Mouse (Mus musculus) ES-Bruce4 (cell line): ENCODE results near the gene Rnd2. TPM values are rescaled to one million over a fixed set of nuclear protein-coding genes. Genes with fewer than 3 reads are reported as not detected.

Experiments used
- H3K27ac ChIP-seq: 2 replicates; pipeline ENCODE4 v1.5.1; 2012; ENCODE audit warnings: low read length, inconsistent platforms; ENCODE audit not compliant: insufficient read depth
- H3K27me3 ChIP-seq: 2 replicates; pipeline ENCODE4 v1.6.1; 2012; ENCODE audit warnings: mild to moderate bottlenecking, low read length, inconsistent platforms; ENCODE audit not compliant: control insufficient read depth, poor library complexity, insufficient read depth, severe bottlenecking
- H3K36me3 ChIP-seq: 2 replicates; pipeline ENCODE4 v1.6.1; 2012; ENCODE audit warnings: inconsistent platforms, mild to moderate bottlenecking, low read length, moderate library complexity; ENCODE audit not compliant: control insufficient read depth, poor library complexity, insufficient read depth, severe bottlenecking
- H3K4me1 ChIP-seq: one replicate; pipeline ENCODE4 v1.8.1; 2011; ENCODE audit warnings: low read length; ENCODE audit not compliant: control insufficient read depth, insufficient read depth
- H3K4me3 ChIP-seq: 2 replicates; pipeline ENCODE4 v1.5.1; 2011; ENCODE audit warnings: low read depth, mild to moderate bottlenecking, low read length
- H3K9ac ChIP-seq: 2 replicates; pipeline ENCODE4 v1.6.1; 2012; ENCODE audit warnings: low read depth, mild to moderate bottlenecking, inconsistent platforms; ENCODE audit not compliant: poor library complexity, severe bottlenecking
- H3K9me3 ChIP-seq: replicated peaks from 2 replicates; pipeline ENCODE4 v1.6.1; 2012; ENCODE audit warnings: mild to moderate bottlenecking, low read length, inconsistent platforms; ENCODE audit not compliant: control insufficient read depth, poor library complexity, insufficient read depth, severe bottlenecking
- CTCF ChIP-seq: IDR thresholded peaks from one replicate; pipeline ENCODE4 v1.8.1; 2011; ENCODE audit warnings: low read depth, low read length
- EP300 ChIP-seq: IDR thresholded peaks from 2 replicates; pipeline ENCODE4 v1.6.1; 2011; ENCODE audit warnings: low read depth, low read length; ENCODE audit not compliant: insufficient read depth
- POLR2A ChIP-seq: IDR thresholded peaks from one replicate; pipeline ENCODE4 v1.8.1; 2011; ENCODE audit warnings: low read length; ENCODE audit not compliant: insufficient read depth
- polyA plus RNA-seq: library from polyadenylated mRNA; stranded (reverse); fragments of >200 nt; gene quantifications from 2 replicates; pipeline ENCODE4 v1.2.4, GENCODE M21; 2011; ENCODE audit warnings: low read depth; ENCODE audit not compliant: missing spikeins, insufficient read depth, insufficient read length

Gene Rnd2
- polyA plus RNA-seq, 1 experiment: 11.2 TPM

- peaks cover 6% of the 10 kb centered on the region for H3K4me1 ChIP-seq
- no peaks in the 10 kb centered on the region for H3K27me3 ChIP-seq
- no peak overlapping the region for H3K27ac ChIP-seq
- H3K9me3 ChIP-seq: no peaks in the 10 kb centered on the region
- H3K36me3 ChIP-seq: peaks cover 18% of the 10 kb centered on the region
- H3K4me3 ChIP-seq: no peak overlapping the region
- TF ChIP-seq EP300: no peak
- no peak for TF ChIP-seq POLR2A
- no peak for TF ChIP-seq CTCF
- no peak overlapping the region for H3K9ac ChIP-seq
Observed at GRCm38 (mm10) chr11:101483804-101484203, 19.0 kb downstream of the Rnd2 start.

- TF ChIP-seq POLR2A (no peak), CTCF (no peak), EP300 (no peak)
- Histone ChIP-seq H3K27me3 (no peaks in the 10 kb centered on the region), H3K9ac (no peak overlapping the region), H3K4me1 (peaks cover 6% of the 10 kb centered on the region), H3K4me3 (no peak overlapping the region), H3K27ac (peak overlapping the region; percentile 63), H3K36me3 (peaks cover 21% of the 10 kb centered on the region), H3K9me3 (no peaks in the 10 kb centered on the region)
Observed at GRCm38 (mm10) chr11:101484245-101484644, 19.4 kb downstream of the Rnd2 start.

- TF ChIP-seq CTCF: no peak
- no peak for TF ChIP-seq EP300
- Histone ChIP-seq H3K36me3 (peaks cover 27% of the 10 kb centered on the region), H3K27ac (no peak overlapping the region), H3K9ac (no peak overlapping the region), H3K4me1 (peaks cover 4% of the 10 kb centered on the region), H3K27me3 (no peaks in the 10 kb centered on the region), H3K4me3 (no peak overlapping the region), H3K9me3 (no peaks in the 10 kb centered on the region)
Observed at GRCm38 (mm10) chr11:101484814-101485213, 20.0 kb downstream of the Rnd2 start.

GRCm38 (mm10) chr11:101485509-101486028, 20.8 kb downstream of the Rnd2 start:
- Histone ChIP-seq H3K4me3 (no peak overlapping the region), H3K27ac (no peak overlapping the region), H3K36me3 (peaks cover 32% of the 10 kb centered on the region), H3K9me3 (no peaks in the 10 kb centered on the region), H3K9ac (no peak overlapping the region), H3K4me1 (peaks cover 2% of the 10 kb centered on the region), H3K27me3 (no peaks in the 10 kb centered on the region)
- TF ChIP-seq POLR2A: no peak
- TF ChIP-seq CTCF: no peak
- TF ChIP-seq EP300: no peak

GRCm38 (mm10) chr11:101486126-101486525, 21.3 kb downstream of the Rnd2 start:
- TF ChIP-seq POLR2A (no peak), CTCF (no peak), EP300 (no peak)
- no peak overlapping the region for H3K4me3 ChIP-seq
- H3K27ac ChIP-seq: no peak overlapping the region
- no peaks in the 10 kb centered on the region for H3K4me1 ChIP-seq
- H3K36me3 ChIP-seq: peaks cover 34% of the 10 kb centered on the region
- no peaks in the 10 kb centered on the region for H3K9me3 ChIP-seq
- H3K27me3 ChIP-seq: no peaks in the 10 kb centered on the region
- H3K9ac ChIP-seq: no peak overlapping the region

GRCm38 (mm10) chr11:101506269-101506780, 41.5 kb downstream of the Rnd2 start:
- H3K9me3 ChIP-seq: no peaks in the 10 kb centered on the region
- no peaks in the 10 kb centered on the region for H3K27me3 ChIP-seq
- no peak overlapping the region for H3K4me3 ChIP-seq
- no peak overlapping the region for H3K27ac ChIP-seq
- H3K4me1 ChIP-seq: no peaks in the 10 kb centered on the region
- TF ChIP-seq CTCF (no peak), EP300 (no peak), POLR2A (no peak)
- H3K9ac ChIP-seq: no peak overlapping the region
- H3K36me3 ChIP-seq: peaks cover 59% of the 10 kb centered on the region
